Comparison of ENCODE assay signal across 7 mouse cellular contexts in genomic region chr1:178405445-178405911, GRCm38 (mm10). TPM values are rescaled to one million over a fixed set of nuclear protein-coding genes. Genes with fewer than 3 reads are reported as not detected.
DNase-seq lines count a peak whose midpoint lies in the region; ATAC-seq lines count a peak whose summit lies in the region.

No protein-coding gene starts in this region.

- intact Hi-C loops in gastrocnemius, postnatal 36 days (cut with DNase I): loop anchor here (5.0 kb wide), 1 partner anchor 42 kb away; no protein-coding TSS in a partner anchor
- intact Hi-C loops in left cerebral cortex, postnatal 36 days (cut with DNase I): loop anchor here (2.0 kb wide), 1 partner anchor 37 kb away; no protein-coding TSS in a partner anchor

- H3K36me3 ChIP-seq in intestine, embryonic 16.5 days (ENCODE audit: control insufficient read depth, insufficient read depth, low read length): no peaks in the 10 kb centered on the region
- H3K36me3 ChIP-seq in midbrain, embryonic 11.5 days (ENCODE audit: control insufficient read depth, insufficient read depth, low read length): no peaks in the 10 kb centered on the region

- peak overlapping the region; percentile 100 for H3K27ac ChIP-seq in intestine, embryonic 16.5 days (ENCODE audit: low read length)
- H3K27ac ChIP-seq in midbrain, embryonic 11.5 days (ENCODE audit: low read depth, low read length): peak overlapping the region; percentile 99

- no peaks in the 10 kb centered on the region for H3K9me3 ChIP-seq in intestine, embryonic 16.5 days (ENCODE audit: control insufficient read depth, low read length)
- no peaks in the 10 kb centered on the region for H3K9me3 ChIP-seq in midbrain, embryonic 11.5 days (ENCODE audit: control insufficient read depth, low read length)

- H3K9ac ChIP-seq in intestine, embryonic 16.5 days (ENCODE audit: low read depth, low read length): peak overlapping the region; percentile 99
- peak overlapping the region; percentile 94 for H3K9ac ChIP-seq in midbrain, embryonic 11.5 days (ENCODE audit: low read length)

- peak; percentile 87 for ATAC-seq in intestine, embryonic 16.5 days
- ATAC-seq in midbrain, embryonic 11.5 days (ENCODE audit: low FRiP score): peak; percentile 83

- H3K4me1 ChIP-seq in intestine, embryonic 16.5 days (ENCODE audit: control insufficient read depth, insufficient read depth, low read length): no peaks in the 10 kb centered on the region
- no peaks in the 10 kb centered on the region for H3K4me1 ChIP-seq in midbrain, embryonic 11.5 days (ENCODE audit: control insufficient read depth, insufficient read depth, low read length)

- H3K4me3 ChIP-seq in intestine, embryonic 16.5 days (ENCODE audit: low read length): peak overlapping the region; percentile 78
- peak overlapping the region; percentile 56 for H3K4me3 ChIP-seq in midbrain, embryonic 11.5 days (ENCODE audit: low read depth, low read length)

- H3K27me3 ChIP-seq in intestine, embryonic 16.5 days (replicated peaks; ENCODE audit: control insufficient read depth, insufficient read depth, low read length): no peaks in the 10 kb centered on the region
- no peaks in the 10 kb centered on the region for H3K27me3 ChIP-seq in midbrain, embryonic 11.5 days (ENCODE audit: control insufficient read depth, insufficient read depth, low read length)

- H3K4me2 ChIP-seq in intestine, embryonic 16.5 days (ENCODE audit: low read depth, low read length): peak overlapping the region; percentile 69
- peak overlapping the region; percentile 46 for H3K4me2 ChIP-seq in midbrain, embryonic 11.5 days

- DNase-seq in adrenal gland, adult 18-20 months (ENCODE audit: low spot score in 2 of 2): peak; percentile 71 to 72
- DNase-seq in embryo, embryonic 11 days: peak; percentile 89
- peak; percentile 71 to 78 for DNase-seq in gastrocnemius, postnatal 36 days
- DNase-seq in left cerebral cortex, postnatal 36 days (ENCODE audit: low spot score in 2 of 2): peak; percentile 77 to 80
- peak; percentile 97 for DNase-seq in midbrain, embryonic 11.5 days (ENCODE audit: low spot score, missing footprints)
- DNase-seq in skeletal muscle tissue, adult 2 months (ENCODE audit: low read depth, low spot score): peak; percentile 94

- under 1% methylated on average over 23 of the region's 23 CpGs for WGBS in intestine, embryonic 16.5 days
- under 1% methylated on average over 23 of the region's 23 CpGs for WGBS in midbrain, embryonic 11.5 days

RNA-seq across cellular contexts. Expression of gene Efcab2, which starts 0.4 kb away (rescaled TPM):
- 1 to 10 TPM; 2.3 to 4.6 TPM for total RNA-seq in adrenal gland, adult 18-20 months (2021)
- total RNA-seq in gastrocnemius, postnatal 36 days (2021): 10 to 100 TPM; 11.4 to 11.7 TPM
- polyA plus RNA-seq in intestine, embryonic 16.5 days (2015; fragmentation: Nextera tagmentation; extraction: Ambion mirVana): 6.1 and 8.8 TPM in 2 replicates
- total RNA-seq in left cerebral cortex, postnatal 36 days (2021): 10 to 100 TPM; 11.6 to 12.5 TPM
- polyA plus RNA-seq in midbrain, embryonic 11.5 days (2014; fragmentation: Nextera tagmentation; extraction: Ambion mirVana): 9.4 and 9.9 TPM in 2 replicates

Comparison
In these comparisons a context has a peak if more than half of its experiments do, and no peak if none do; other contexts are left out.
1. Peak in every context shown above with its lines: DNase-seq, ATAC-seq, H3K4me3 ChIP-seq and H3K27ac ChIP-seq.